Mouse (Mus musculus): ENCODE results near the gene Kcnd3. TPM values are rescaled to one million over a fixed set of nuclear protein-coding genes. Genes with fewer than 3 reads are reported as not detected.
A peak's percentile ranks its signal among the peaks of the same experiment; 100 is the strongest.
"Not testable (repeated sequence)": the region's sequence is repeated elsewhere in the genome, so short reads cannot be mapped to it uniquely, and the experiment has no call there.

The Kcnd3 gene
- polyA plus RNA-seq, 1 experiment from 2014 or later = 0.13 TPM

DNA sequence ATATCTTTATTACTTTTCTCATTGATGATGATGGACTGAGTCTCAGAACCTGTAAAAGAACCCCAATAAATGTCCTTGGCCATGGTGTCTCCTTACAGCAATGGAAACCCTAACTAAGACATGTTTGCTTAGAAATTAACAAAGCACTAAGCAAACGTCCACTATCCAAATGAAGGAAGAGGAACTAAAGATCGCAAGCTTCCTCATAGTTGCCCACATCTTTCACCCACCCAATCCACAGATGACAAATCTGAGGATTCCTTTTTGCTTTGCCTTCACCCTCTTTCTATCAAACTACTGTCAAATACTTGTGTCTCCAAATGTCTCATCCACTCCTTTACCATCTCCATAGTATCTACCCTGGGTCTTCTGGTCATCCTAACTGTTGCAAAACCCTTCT lies 236.4 kb downstream of the Kcnd3 start:
- WGBS = 88% methylated on average over 2 of the region's 2 CpGs
- peaks cover 5% of the 10 kb centered on the region; the same call in 1 of the 2 replicates for H3K27me3 ChIP-seq (ENCODE audit: low read depth, poor library complexity, severe bottlenecking)
- no peaks in the 10 kb centered on the region for H3K9me3 ChIP-seq (replicated peaks)
- H3K27ac ChIP-seq = no peak overlapping the region
- peak; percentile 13 for DNase-seq (ENCODE audit: low spot score)
- peaks cover 15% of the 10 kb centered on the region for H3K36me3 ChIP-seq
- H3K4me1 ChIP-seq = peaks cover 17% of the 10 kb centered on the region
- H3K4me3 ChIP-seq = no peak overlapping the region

DNA sequence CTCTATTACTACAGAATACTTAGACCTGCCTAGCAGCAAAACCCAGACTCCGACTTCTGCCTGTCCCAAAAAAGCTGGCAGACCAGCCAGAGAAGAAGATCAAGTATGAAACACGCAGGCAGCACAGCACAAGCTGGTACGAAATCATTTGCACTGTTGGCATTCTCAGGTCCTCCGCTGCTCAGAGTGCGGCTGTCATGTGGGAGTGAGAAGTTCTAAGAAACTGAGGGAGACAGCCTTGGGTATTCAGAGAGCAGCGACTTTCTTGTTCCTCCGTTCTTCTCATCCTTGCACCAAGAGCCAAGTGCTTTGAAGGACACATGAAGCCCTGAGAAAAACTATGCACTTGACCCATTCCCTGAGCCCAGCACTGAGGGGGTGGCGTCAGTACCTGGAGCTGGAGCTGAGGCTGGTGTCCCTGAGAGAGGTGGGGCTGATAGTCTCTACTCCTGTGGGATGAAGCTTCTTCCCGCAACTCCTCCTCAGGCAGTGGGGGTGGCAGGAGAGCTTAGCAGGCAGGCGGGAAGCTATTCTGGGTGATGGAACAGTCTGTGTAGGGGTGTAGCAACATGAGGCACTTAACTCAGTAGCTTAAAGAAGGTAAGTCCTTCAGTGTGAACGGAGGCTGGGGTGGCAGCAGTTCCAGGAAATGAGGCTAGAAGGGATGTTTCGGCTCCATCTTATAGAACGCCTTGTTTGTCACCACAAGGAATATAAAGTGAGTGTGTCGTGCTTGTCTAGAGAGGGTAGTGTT lies 241.4 kb downstream of the Kcnd3 start:
- Histone ChIP-seq H3K4me1 (peaks cover 9% of the 10 kb centered on the region), H3K36me3 (no peaks in the 10 kb centered on the region), H3K27me3 (ENCODE audit: low read depth, poor library complexity, severe bottlenecking) (peaks cover 54% of the 10 kb centered on the region), H3K27ac (no peak overlapping the region), H3K9me3 (replicated peaks) (no peaks in the 10 kb centered on the region), H3K4me3 (no peak overlapping the region)
- peak; percentile 26 for DNase-seq (ENCODE audit: low spot score)
- WGBS = 75% methylated on average over 14 of the region's 14 CpGs

DNA sequence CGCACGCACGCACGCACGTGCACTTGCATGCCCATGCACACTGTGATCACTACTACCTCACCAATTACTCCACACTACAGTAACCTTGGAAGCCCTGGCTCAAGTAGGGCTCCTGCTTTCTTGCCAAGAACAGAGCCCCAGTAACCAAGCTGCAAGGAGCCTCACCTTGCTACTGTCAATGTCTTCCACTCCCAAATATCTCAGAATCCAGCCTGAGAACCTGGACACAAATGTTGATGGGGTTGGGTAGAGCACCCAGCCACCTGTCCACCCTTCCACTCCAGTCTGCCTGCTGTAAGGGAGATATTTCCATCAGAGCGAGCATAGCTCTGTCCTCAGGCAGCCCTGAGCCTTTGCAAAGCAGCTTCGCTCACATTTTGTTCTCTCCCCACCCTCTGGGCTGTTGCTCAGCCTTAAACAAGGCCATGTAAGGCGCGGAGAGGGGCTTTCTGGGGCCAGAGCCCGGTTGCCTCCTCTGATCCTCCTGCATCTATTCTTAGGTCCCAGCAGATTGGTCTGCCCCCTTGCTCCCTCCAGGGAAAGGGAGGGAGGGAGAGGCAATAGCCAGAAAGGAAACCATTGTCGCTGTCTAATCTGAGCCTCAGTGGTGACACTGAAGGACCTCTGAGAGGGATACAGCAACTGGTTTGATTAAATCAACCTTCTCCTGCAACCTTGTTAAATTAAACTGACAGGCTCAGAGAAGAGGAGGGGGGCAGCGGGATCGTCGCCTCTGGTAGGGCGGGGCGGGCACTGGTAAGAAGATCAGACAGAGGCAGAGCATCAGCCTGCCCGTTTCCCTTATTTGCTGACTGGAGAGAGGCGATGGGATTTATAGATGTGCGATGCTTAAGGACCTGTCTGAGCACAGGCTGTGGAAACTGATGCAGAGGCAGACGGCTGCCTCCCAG lies 243.6 kb downstream of the Kcnd3 start:
- H3K27ac ChIP-seq = no peak overlapping the region
- peaks cover 59% of the 10 kb centered on the region for H3K27me3 ChIP-seq (ENCODE audit: low read depth, poor library complexity, severe bottlenecking)
- peak; percentile 31 for DNase-seq (ENCODE audit: low spot score)
- H3K4me1 ChIP-seq = peaks cover 9% of the 10 kb centered on the region
- no peaks in the 10 kb centered on the region for H3K36me3 ChIP-seq
- H3K9me3 ChIP-seq (replicated peaks) = no peaks in the 10 kb centered on the region
- WGBS = 37% methylated on average over 20 of the region's 20 CpGs
- H3K4me3 ChIP-seq = no peak overlapping the region

- H3K27me3 ChIP-seq (ENCODE audit: low read depth, poor library complexity, severe bottlenecking) = peaks cover 63% of the 10 kb centered on the region
- no peak overlapping the region for H3K27ac ChIP-seq
- no peaks in the 10 kb centered on the region for H3K36me3 ChIP-seq
- H3K4me3 ChIP-seq = no peak overlapping the region
- 71% methylated on average over 17 of the region's 17 CpGs for WGBS
- DNase-seq (ENCODE audit: low spot score) = peak; percentile 27
- no peaks in the 10 kb centered on the region for H3K9me3 ChIP-seq (replicated peaks)
- H3K4me1 ChIP-seq = peaks cover 12% of the 10 kb centered on the region
Observed at GRCm38 (mm10) chr3:105696387-105697147, 244.4 kb downstream of the Kcnd3 start.

DNA sequence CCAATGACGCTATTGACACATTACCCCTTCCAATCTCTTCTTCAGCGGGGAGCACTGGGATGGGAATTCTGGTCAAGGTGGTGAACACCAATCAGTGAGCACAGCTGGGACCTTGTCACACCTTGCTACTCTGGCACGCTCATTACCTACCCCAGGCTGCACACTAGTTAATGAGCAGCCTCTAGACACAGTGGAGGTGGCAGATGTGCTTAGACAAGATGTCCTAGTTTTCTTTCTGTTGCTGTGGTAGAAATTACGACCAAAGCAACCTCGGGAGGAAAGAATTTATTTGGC lies 245.0 kb downstream of the Kcnd3 start:
- Histone ChIP-seq H3K27me3 (ENCODE audit: low read depth, poor library complexity, severe bottlenecking) (peaks cover 66% of the 10 kb centered on the region), H3K36me3 (no peaks in the 10 kb centered on the region), H3K27ac (no peak overlapping the region), H3K4me3 (no peak overlapping the region), H3K4me1 (peaks cover 16% of the 10 kb centered on the region), H3K9me3 (replicated peaks) (no peaks in the 10 kb centered on the region)
- WGBS = 80% methylated on average over 5 of the region's 5 CpGs
- no peak for DNase-seq (ENCODE audit: low spot score)

DNA sequence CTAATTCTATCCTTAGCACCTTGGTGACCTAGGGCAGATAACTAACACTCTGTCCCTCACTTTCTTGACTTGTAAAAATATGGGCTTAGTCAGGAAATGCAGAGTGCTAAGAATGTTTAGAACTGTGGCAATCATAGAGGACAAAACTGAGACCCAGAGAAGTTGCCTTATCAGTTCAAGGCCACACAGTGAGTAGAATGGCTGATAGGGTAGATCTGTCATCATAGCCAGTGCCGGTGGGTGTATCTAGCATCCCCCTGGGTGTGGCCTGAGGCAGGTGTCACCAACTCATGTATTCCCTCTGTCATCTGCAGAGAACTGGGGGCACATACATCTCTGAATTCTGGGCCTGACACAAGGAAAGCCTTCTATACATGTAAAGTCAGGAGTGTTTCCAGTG lies 246.2 kb downstream of the Kcnd3 start:
- 89% methylated on average over 1 of the region's 1 CpGs for WGBS
- Histone ChIP-seq H3K36me3 (no peaks in the 10 kb centered on the region), H3K27me3 (ENCODE audit: low read depth, poor library complexity, severe bottlenecking) (peaks cover 73% of the 10 kb centered on the region), H3K4me1 (peaks cover 16% of the 10 kb centered on the region), H3K4me3 (no peak overlapping the region), H3K9me3 (replicated peaks) (no peaks in the 10 kb centered on the region), H3K27ac (no peak overlapping the region)
- no peak for DNase-seq (ENCODE audit: low spot score)

DNA sequence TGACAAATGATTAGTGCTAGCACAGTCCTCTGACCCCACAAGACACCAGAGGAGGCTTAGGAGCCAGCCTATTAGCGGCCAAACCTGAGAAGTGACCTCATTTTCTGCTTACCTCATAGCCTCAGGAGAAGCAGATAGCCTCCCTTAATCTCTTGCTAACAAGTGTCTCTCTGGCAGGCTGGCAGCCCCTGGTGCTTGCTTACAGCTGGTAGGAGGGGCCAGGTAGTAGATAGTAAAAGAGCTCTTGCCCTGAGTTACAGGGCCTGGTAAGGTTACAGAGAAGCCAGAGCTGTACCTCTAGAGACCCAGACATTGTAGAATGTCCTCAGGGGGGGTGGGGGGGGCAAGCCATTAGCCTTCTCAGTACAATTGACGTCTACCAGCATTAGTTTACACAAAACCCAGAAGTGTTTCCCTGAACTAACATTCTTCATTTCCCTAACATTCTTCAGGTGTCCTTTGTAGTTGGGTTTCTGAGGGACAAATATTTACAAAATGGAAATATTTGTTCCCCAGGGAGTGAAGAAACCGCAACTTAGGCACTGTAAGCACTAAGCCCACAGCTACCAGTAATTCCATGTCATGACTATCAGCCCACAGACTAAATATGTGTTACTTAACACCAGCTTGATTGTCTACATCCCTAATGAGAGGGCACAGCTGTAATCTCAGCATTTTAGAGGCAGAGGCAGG lies 247.3 kb downstream of the Kcnd3 start:
- DNase-seq (ENCODE audit: low spot score) = peak; percentile 17
- peaks cover 25% of the 10 kb centered on the region for H3K4me1 ChIP-seq

GRCm38 (mm10) chr3:105700786-105701185 lies 248.7 kb downstream of the Kcnd3 start:
- 56% methylated on average over 1 of the region's 1 CpGs for WGBS
- H3K36me3 ChIP-seq = not testable (repeated sequence)
- DNase-seq (ENCODE audit: low spot score) = peak; percentile 23

More for the DNA sequence above, 247.3 kb downstream of the Kcnd3 start:
- Histone ChIP-seq H3K9me3 (replicated peaks) (no peaks in the 10 kb centered on the region), H3K27me3 (ENCODE audit: low read depth, poor library complexity, severe bottlenecking) (peaks cover 72% of the 10 kb centered on the region), H3K4me3 (no peak overlapping the region), H3K36me3 (no peaks in the 10 kb centered on the region), H3K27ac (no peak overlapping the region)
- 41% methylated on average over 3 of the region's 3 CpGs for WGBS

DNA sequence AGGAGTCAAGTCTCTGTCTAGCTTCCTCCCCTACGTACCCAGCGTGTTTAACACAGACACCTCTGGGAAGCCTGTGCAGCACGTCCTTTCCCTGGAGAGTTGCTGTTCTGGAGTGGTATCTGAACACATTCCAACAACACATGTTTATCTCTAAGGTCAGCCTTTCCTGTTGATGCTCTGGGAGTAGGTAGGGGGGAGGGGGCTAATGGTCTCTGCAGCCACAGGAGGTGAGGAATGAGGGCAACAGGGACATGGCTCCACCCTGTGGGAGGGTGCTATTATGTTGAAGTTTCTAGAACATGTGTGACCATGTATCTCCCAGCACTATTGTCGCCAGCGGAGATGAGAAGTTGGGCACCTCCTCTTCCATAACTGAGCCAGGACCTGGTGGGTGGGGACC lies 249.3 kb downstream of the Kcnd3 start:
- Histone ChIP-seq H3K4me1 (peaks cover 28% of the 10 kb centered on the region), H3K27me3 (ENCODE audit: low read depth, poor library complexity, severe bottlenecking) (peaks cover 67% of the 10 kb centered on the region), H3K4me3 (no peak overlapping the region), H3K36me3 (no peaks in the 10 kb centered on the region), H3K9me3 (replicated peaks) (no peaks in the 10 kb centered on the region), H3K27ac (no peak overlapping the region)
- 64% methylated on average over 5 of the region's 5 CpGs for WGBS
- no peak for DNase-seq (ENCODE audit: low spot score)

More at GRCm38 (mm10) chr3:105700786-105701185, 248.7 kb downstream of the Kcnd3 start:
- Histone ChIP-seq H3K4me1 (peaks cover 35% of the 10 kb centered on the region), H3K27me3 (ENCODE audit: low read depth, poor library complexity, severe bottlenecking) (peaks cover 67% of the 10 kb centered on the region)
- not testable (repeated sequence) for H3K4me3 ChIP-seq; H3K9me3 ChIP-seq (replicated peaks); H3K27ac ChIP-seq

DNA sequence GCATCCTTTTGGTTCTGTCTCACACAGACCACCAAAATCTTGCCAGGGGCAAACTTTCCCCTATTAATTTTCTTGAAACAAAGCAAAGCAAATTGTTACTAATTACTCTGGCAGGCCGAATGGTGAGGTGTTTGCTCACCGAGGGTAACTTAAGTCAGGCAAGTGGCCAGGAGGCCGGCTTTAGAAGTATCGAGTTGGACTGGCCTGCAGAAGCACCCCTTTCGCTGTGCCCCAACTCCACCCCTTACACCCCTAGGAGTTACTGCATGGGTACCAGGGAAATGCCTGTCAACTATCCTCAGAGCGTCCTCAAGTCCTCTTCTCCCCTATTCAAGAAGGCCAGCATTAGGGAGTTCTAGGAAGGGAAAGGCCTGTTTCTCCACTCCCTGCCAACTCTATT lies 251.4 kb downstream of the Kcnd3 start:
- Histone ChIP-seq H3K27ac (no peak overlapping the region), H3K4me3 (no peak overlapping the region), H3K9me3 (replicated peaks) (no peaks in the 10 kb centered on the region), H3K27me3 (ENCODE audit: low read depth, poor library complexity, severe bottlenecking) (peaks cover 63% of the 10 kb centered on the region), H3K36me3 (no peaks in the 10 kb centered on the region), H3K4me1 (peaks cover 36% of the 10 kb centered on the region)
- DNase-seq (ENCODE audit: low spot score) = peak; percentile 27
- 31% methylated on average over 6 of the region's 6 CpGs for WGBS

- WGBS = 2% methylated on average over 40 of the region's 43 CpGs
- H3K36me3 ChIP-seq = no peaks in the 10 kb centered on the region
- H3K9me3 ChIP-seq (replicated peaks) = no peaks in the 10 kb centered on the region
- peaks cover 58% of the 10 kb centered on the region for H3K27me3 ChIP-seq (ENCODE audit: low read depth, poor library complexity, severe bottlenecking)
- peak; percentile 78 for DNase-seq (ENCODE audit: low spot score)
- H3K27ac ChIP-seq = peak within 1 kb of the TSS; percentile 68
- peak within 1 kb of the TSS; percentile 66 for H3K4me3 ChIP-seq
- H3K4me1 ChIP-seq = peaks cover 36% of the 10 kb centered on the region
Observed at GRCm38 (mm10) chr3:105704031-105705008, 252.2 kb downstream of the Kcnd3 start, which contains the start of gene Inka2. Gene Inka2, plus strand, starts transcription at chr3:105704599.
